Mouse (Mus musculus) embryonic facial prominence, embryonic 13.5 days (tissue): ENCODE measurements around the gene Cit. TPM values are rescaled to one million over a fixed set of nuclear protein-coding genes. Genes with fewer than 3 reads are reported as not detected.

ENCODE experiments used
- ATAC-seq: fragments of 200-750 bp; cut with Nextera tagmentation; 2 replicates; pipeline ENCODE4 v1.8.0; 2017; ENCODE audit warnings: low read depth; ENCODE audit not compliant: insufficient number of reproducible peaks, insufficient read depth, low FRiP score, low TSS enrichment
- H3K27ac ChIP-seq: fragments of 300-500 bp; sonication (generic); 2 replicates; pipeline ENCODE4 v1.5.1; 2015; ENCODE audit warnings: moderate library complexity, mild to moderate bottlenecking, inconsistent platforms
- H3K27me3 ChIP-seq: fragments of 300-500 bp; sonication (generic); 2 replicates; pipeline ENCODE4 v1.6.1; 2015; ENCODE audit warnings: mild to moderate bottlenecking, inconsistent platforms
- H3K36me3 ChIP-seq: fragments of 300-500 bp; sonication (generic); 2 replicates; pipeline ENCODE4 v1.6.1; 2015; ENCODE audit warnings: mild to moderate bottlenecking, inconsistent platforms
- H3K4me1 ChIP-seq: fragments of 300-500 bp; sonication (generic); 2 replicates; pipeline ENCODE4 v1.6.1; 2015; ENCODE audit warnings: inconsistent platforms
- H3K4me2 ChIP-seq: fragments of 300-500 bp; sonication (generic); 2 replicates; pipeline ENCODE4 v1.6.1; 2015; ENCODE audit warnings: moderate library complexity, mild to moderate bottlenecking, inconsistent platforms
- H3K4me3 ChIP-seq: fragments of 300-500 bp; sonication (generic); 2 replicates; pipeline ENCODE4 v1.5.1; 2015; ENCODE audit warnings: mild to moderate bottlenecking, inconsistent platforms
- H3K9ac ChIP-seq: fragments of 300-500 bp; sonication (generic); 2 replicates; pipeline ENCODE4 v1.6.1; 2015; ENCODE audit warnings: mild to moderate bottlenecking, inconsistent platforms
- H3K9me3 ChIP-seq: fragments of 300-500 bp; sonication (generic); 2 replicates; pipeline ENCODE4 v1.6.1; 2016; ENCODE audit warnings: inconsistent platforms
- WGBS: fragments of 180-500 bp; shearing (Covaris S2); methylation state at CpG from one replicate; pipeline ENCODE4 v1.1.7; 2015; ENCODE audit warnings: mixed read lengths; 5-methylcytosine and 5-hydroxymethylcytosine counted together
- polyA plus RNA-seq: library from polyadenylated mRNA; unstranded; fragments of >200 nt; fragmentation: Nextera tagmentation; extraction: Ambion mirVana; gene quantifications from 2 replicates; pipeline ENCODE4 v1.2.1, GENCODE M21; 2015

Gene Cit
- polyA plus RNA-seq, 1 experiment from 2014 or later = 31.6 TPM

DNA sequence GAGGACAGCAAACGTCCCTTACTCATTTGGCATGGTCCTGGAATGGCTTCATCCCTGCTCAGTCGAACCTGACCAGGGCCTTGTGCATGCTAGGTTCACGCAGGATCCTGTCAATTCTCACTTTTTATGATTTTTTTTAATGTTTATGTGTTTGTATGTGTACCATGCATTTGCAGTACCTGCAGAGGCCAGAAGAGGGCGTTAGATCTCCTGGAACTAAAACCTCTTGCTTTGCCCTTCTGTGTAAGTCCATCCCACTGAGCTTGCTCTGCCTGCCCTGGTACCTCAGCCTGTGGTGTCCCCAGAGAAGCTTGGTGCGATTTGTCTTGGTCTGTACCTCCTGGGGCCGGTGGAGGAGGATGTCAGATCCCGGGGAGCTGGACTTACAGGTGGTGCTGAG, 105.9 kb downstream of the Cit start:
- H3K27ac ChIP-seq = no peak overlapping the region
- no peak for ATAC-seq
- H3K9ac ChIP-seq = no peak overlapping the region
- no peak overlapping the region for H3K4me3 ChIP-seq
- H3K4me2 ChIP-seq = no peak overlapping the region
- WGBS = 81% methylated on average over 7 of the region's 7 CpGs
- H3K9me3 ChIP-seq = no peaks in the 10 kb centered on the region
- H3K36me3 ChIP-seq = peaks cover 74% of the 10 kb centered on the region
- H3K4me1 ChIP-seq = no peaks in the 10 kb centered on the region
- no peaks in the 10 kb centered on the region for H3K27me3 ChIP-seq

DNA sequence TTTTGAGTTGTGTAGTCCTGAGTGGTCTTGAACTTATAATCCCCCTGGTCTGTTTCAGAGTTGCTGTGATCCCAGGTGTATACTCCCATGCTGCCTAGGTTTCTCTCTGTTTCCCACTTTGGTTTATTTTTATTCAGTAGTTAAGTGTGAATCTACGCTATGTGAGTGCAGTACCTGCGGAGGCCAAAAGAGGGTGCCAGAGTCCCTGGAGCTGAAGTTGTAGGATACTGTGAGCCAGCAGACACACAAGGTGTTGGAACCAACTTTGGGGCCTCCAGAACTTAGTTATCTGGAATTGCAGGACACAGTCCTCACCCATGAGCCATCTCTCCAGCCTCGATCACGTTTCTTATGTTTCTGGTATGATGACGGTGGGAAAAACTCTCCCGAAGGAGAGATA, 108.1 kb downstream of the Cit start:
- no peak overlapping the region for H3K4me3 ChIP-seq
- no peak for ATAC-seq
- 99% methylated on average over 6 of the region's 6 CpGs for WGBS
- H3K4me1 ChIP-seq = no peaks in the 10 kb centered on the region
- H3K27ac ChIP-seq = no peak overlapping the region
- H3K4me2 ChIP-seq = no peak overlapping the region
- H3K36me3 ChIP-seq = peaks cover 83% of the 10 kb centered on the region
- H3K27me3 ChIP-seq = no peaks in the 10 kb centered on the region
- 0 out of 2 replicates have a peak, but pooled peaks cover 4% of the 10 kb centered on the region for H3K9me3 ChIP-seq
- H3K9ac ChIP-seq = no peak overlapping the region

DNA sequence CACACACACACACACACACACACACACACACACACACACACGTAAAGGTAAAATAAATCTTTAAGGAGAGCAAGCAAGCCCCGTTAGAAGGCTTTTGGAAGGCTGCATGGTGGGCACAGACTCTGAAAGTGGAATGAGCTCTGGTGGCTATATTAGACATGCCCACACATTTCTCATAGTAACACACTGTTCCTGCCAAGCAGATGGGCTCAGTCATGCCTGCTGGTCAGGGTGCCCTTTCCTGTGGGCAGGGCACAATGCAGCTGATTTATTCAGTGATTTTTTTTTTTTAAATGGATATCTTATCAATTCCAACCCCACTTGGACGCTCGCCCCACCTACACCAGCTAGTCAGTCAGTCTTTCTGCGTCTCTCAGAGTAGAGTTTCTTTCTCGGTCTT, 109.0 kb downstream of the Cit start:
- 95% methylated on average over 6 of the region's 6 CpGs for WGBS
- Histone ChIP-seq H3K36me3 (peaks cover 76% of the 10 kb centered on the region), H3K4me1 (no peaks in the 10 kb centered on the region), H3K27ac (no peak overlapping the region), H3K4me3 (no peak overlapping the region), H3K9ac (no peak overlapping the region), H3K9me3 (0 out of 2 replicates have a peak, but pooled peaks cover 4% of the 10 kb centered on the region), H3K4me2 (no peak overlapping the region), H3K27me3 (no peaks in the 10 kb centered on the region)
- ATAC-seq = no peak

DNA sequence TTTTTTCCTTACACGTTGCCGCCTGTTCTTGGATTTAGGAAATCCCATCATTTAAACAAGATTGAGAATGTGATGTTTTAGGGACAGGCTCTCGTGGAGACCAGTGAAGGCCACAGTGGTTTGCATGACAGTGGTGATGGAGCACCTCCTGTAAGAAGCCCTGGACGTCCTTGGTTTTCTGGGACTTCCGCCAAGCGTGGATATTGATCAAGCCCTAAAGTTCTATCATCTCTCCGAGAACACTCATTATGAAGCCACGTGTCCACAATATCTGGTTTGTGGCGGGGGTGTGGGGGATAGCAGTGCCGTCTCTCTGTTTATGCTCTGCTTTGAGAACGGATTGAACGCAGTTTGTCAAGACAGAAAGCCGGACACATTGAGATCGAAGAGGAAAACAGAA, 109.5 kb downstream of the Cit start:
- no peak for ATAC-seq
- Histone ChIP-seq H3K27me3 (no peaks in the 10 kb centered on the region), H3K4me3 (no peak overlapping the region), H3K27ac (no peak overlapping the region), H3K9me3 (0 out of 2 replicates have a peak, but pooled peaks cover 4% of the 10 kb centered on the region), H3K4me2 (no peak overlapping the region), H3K36me3 (peaks cover 75% of the 10 kb centered on the region), H3K4me1 (no peaks in the 10 kb centered on the region), H3K9ac (no peak overlapping the region)
- WGBS = 94% methylated on average over 14 of the region's 14 CpGs

DNA sequence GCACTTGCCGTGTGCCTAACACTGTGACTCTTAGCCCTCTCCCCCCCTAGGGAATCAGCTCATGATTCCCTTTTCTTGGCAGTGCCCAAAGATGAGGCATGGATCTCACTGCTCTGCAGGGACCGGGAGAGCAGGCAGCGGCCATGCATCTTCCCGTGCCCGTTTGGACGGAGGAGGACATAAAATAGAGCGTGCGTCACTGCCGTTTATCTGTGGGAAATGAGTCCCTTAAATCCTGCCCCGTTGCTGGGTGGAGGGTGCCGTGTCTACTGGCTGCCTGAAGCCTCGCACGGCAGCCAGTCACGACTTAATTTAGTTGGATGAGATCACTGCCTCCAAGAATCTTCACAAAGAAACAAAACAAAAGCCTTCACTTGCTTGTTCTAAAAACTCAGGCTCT, 110.1 kb downstream of the Cit start:
- WGBS = 97% methylated on average over 14 of the region's 14 CpGs
- Histone ChIP-seq H3K27me3 (no peaks in the 10 kb centered on the region), H3K36me3 (peaks cover 75% of the 10 kb centered on the region)

DNA sequence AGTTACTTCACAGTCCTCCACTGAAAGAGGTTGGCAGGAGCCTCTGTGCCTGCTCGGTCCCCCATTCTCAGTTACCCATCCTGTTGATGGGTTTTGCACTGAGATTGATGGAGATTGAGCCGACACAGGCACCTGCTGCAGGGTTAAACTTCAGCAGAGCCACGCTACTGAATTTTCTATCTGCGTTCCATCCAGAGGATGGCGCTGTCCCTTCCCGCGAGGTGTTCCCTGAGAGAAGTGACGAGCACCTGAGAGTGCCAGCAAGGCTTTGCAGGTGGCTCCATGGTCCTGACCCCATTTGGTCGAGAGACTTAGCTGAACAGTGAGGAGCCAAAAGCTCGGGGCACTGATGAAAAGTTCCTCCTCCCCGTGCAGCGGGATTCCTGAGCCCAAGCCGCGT, 111.0 kb downstream of the Cit start:
- H3K27me3 ChIP-seq = no peaks in the 10 kb centered on the region
- no peak overlapping the region for H3K9ac ChIP-seq
- H3K4me1 ChIP-seq = no peaks in the 10 kb centered on the region
- H3K4me2 ChIP-seq = no peak overlapping the region
- H3K9me3 ChIP-seq = 0 out of 2 replicates have a peak, but pooled peaks cover 4% of the 10 kb centered on the region
- peaks cover 68% of the 10 kb centered on the region for H3K36me3 ChIP-seq
- H3K4me3 ChIP-seq = no peak overlapping the region
- no peak overlapping the region for H3K27ac ChIP-seq
- ATAC-seq = no peak
- 97% methylated on average over 14 of the region's 14 CpGs for WGBS

More for the DNA sequence above, 110.1 kb downstream of the Cit start:
- H3K9me3 ChIP-seq = 0 out of 2 replicates have a peak, but pooled peaks cover 4% of the 10 kb centered on the region
- no peak overlapping the region for H3K9ac ChIP-seq
- H3K4me2 ChIP-seq = no peak overlapping the region
- no peak for ATAC-seq
- H3K4me3 ChIP-seq = no peak overlapping the region
- no peaks in the 10 kb centered on the region for H3K4me1 ChIP-seq
- no peak overlapping the region for H3K27ac ChIP-seq

DNA sequence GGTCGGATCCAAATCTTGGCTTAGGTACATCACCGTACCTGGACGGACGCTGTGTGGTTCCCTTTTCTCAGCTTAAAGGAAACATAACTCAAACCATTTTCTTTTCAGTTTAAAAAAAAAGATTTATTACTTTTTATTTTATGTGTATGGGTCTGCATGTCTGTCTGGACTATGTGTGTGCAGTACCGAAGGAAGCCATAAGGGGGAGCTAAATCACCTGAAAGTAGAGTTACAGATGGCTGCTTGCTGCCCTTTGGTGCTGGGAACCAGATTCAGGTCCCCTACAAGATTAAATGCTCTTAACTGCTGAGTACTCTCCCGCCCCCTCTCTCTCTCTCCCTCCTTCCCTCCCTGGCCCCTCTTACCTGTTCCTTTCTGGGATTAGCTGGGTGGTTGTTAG, 112.1 kb downstream of the Cit start:
- 0 out of 2 replicates have a peak, but pooled peaks cover 4% of the 10 kb centered on the region for H3K9me3 ChIP-seq
- H3K4me1 ChIP-seq = no peaks in the 10 kb centered on the region
- ATAC-seq = no peak
- peaks cover 59% of the 10 kb centered on the region for H3K36me3 ChIP-seq
- H3K27me3 ChIP-seq = no peaks in the 10 kb centered on the region
- no peak overlapping the region for H3K4me2 ChIP-seq
- 98% methylated on average over 6 of the region's 6 CpGs for WGBS
- H3K9ac ChIP-seq = no peak overlapping the region
- H3K4me3 ChIP-seq = no peak overlapping the region
- H3K27ac ChIP-seq = no peak overlapping the region

DNA sequence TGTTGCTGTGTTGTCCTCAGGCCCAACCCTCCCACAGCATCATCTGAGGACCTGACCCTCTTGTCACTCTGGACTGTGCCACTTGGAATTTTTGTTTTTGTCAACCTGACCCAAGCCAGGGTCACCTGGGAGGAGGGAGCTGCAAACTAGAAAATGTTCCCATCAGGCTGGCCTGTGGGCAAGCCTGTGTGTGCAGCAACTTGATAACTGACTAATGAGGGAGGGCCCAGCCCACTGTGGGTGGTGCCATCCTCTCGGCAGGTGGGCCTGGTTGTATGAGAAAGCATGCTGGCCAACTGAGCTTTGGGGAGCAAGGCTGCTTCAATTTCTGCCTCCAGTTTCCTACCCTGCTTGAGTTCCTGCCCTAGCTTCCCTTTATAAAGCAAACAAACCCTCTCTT, 113.3 kb downstream of the Cit start:
- no peak for ATAC-seq
- no peak overlapping the region for H3K9ac ChIP-seq
- H3K9me3 ChIP-seq = 0 out of 2 replicates have a peak, but pooled peaks cover 4% of the 10 kb centered on the region
- no peak overlapping the region for H3K4me2 ChIP-seq
- H3K27ac ChIP-seq = no peak overlapping the region
- WGBS = 83% methylated on average over 1 of the region's 1 CpGs
- H3K27me3 ChIP-seq = no peaks in the 10 kb centered on the region
- no peaks in the 10 kb centered on the region for H3K4me1 ChIP-seq
- H3K4me3 ChIP-seq = no peak overlapping the region
- H3K36me3 ChIP-seq = peaks cover 48% of the 10 kb centered on the region

DNA sequence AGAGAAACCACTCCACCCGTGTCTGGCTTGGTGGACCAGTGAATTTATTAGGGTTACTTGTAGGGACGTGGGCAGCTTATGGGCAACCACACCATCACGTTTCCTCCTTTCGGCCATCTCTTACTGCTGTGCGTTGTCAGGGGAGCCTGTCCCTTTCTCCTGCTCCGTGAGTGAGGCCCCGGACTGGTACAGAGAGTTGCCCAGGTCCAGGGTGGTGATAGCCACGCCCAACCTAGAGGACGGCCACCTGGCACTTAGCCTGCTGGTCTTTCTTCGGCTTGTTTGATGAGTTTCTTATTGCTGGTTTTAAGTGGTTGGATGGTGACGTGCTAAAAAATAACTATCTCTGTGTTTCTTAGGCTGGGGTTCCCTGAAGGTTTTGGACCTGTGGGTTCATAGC, 113.7 kb downstream of the Cit start:
- Histone ChIP-seq H3K9ac (no peak overlapping the region), H3K4me1 (no peaks in the 10 kb centered on the region)
- WGBS = 89% methylated on average over 11 of the region's 11 CpGs

DNA sequence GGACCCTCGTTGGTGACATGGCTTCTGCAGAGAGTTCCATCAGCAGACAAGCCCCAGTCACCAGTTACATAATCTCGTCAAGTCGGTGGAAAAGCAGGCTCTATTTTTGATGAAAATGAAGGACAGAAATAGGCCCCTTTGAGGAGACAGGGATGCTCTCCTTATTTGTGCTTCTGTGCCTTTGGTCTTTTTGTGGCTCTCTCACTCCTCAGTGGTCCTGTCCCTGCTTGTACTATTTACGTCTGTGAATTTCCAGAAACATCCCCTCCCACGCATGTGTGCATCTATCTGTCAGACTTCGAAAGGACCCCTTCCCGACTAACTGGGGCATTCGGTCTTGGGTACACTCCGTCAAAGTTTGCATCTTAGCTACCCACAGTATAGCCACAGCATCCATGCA, 116.7 kb downstream of the Cit start:
- Histone ChIP-seq H3K9ac (no peak overlapping the region), H3K4me2 (no peak overlapping the region), H3K4me1 (no peaks in the 10 kb centered on the region), H3K36me3 (peaks cover 24% of the 10 kb centered on the region), H3K4me3 (no peak overlapping the region), H3K9me3 (0 out of 2 replicates have a peak, but pooled peaks cover 4% of the 10 kb centered on the region), H3K27me3 (no peaks in the 10 kb centered on the region), H3K27ac (no peak overlapping the region)
- WGBS = 92% methylated on average over 9 of the region's 9 CpGs
- ATAC-seq = no peak

More for the DNA sequence above, 113.7 kb downstream of the Cit start:
- Histone ChIP-seq H3K4me3 (no peak overlapping the region), H3K27ac (no peak overlapping the region), H3K4me2 (no peak overlapping the region), H3K36me3 (peaks cover 44% of the 10 kb centered on the region), H3K9me3 (0 out of 2 replicates have a peak, but pooled peaks cover 4% of the 10 kb centered on the region), H3K27me3 (no peaks in the 10 kb centered on the region)
- ATAC-seq = no peak

DNA sequence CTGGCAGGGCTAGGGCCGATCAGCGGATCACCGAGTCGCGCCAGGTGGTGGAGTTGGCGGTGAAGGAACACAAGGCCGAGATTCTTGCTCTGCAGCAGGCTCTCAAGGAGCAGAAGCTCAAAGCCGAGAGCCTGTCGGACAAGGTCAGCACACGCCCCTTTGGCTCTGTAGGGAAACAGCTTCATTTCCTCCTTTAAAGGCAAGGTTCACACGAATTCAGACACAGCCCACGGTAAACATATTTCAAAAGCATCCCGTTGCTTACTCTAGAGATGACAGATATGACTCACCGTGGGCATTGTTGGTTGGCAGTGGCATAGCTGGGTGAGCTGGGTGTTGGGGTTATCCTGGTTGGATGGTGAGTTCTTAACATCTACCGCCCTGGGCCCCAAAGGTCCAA, 126.2 kb downstream of the Cit start:
- no peak overlapping the region for H3K4me3 ChIP-seq
- no peak overlapping the region for H3K9ac ChIP-seq
- no peaks in the 10 kb centered on the region for H3K4me1 ChIP-seq
- H3K36me3 ChIP-seq = peaks cover 47% of the 10 kb centered on the region
- H3K27me3 ChIP-seq = no peaks in the 10 kb centered on the region
- no peak overlapping the region for H3K4me2 ChIP-seq
- no peak overlapping the region for H3K27ac ChIP-seq
- H3K9me3 ChIP-seq = no peaks in the 10 kb centered on the region
- 87% methylated on average over 15 of the region's 15 CpGs for WGBS
- no peak for ATAC-seq

DNA sequence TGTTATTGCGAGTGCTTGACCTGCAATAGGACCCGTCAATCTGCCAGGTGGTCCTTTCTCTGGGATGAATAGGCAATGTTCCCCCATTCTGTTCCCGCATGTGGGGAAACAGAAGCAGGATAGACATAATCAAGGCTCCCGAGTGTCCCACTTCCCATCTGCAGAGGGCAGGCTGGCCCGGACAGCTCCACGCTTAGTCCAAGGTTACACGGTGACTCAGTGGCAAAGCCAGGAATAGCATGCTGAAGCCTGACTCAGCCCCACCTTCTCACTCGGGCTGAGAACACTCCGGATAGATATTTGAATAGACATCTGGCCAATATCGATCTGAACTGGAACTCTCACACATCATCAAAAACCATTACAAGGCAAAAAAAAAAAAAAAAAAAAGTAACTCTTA, 130.6 kb downstream of the Cit start:
- Histone ChIP-seq H3K4me1 (peaks cover 9% of the 10 kb centered on the region), H3K9me3 (no peaks in the 10 kb centered on the region), H3K27me3 (no peaks in the 10 kb centered on the region), H3K9ac (no peak overlapping the region), H3K4me3 (no peak overlapping the region), H3K27ac (no peak overlapping the region), H3K4me2 (no peak overlapping the region), H3K36me3 (peaks cover 40% of the 10 kb centered on the region)
- no peak for ATAC-seq
- 87% methylated on average over 10 of the region's 10 CpGs for WGBS
